Mouse (Mus musculus): Measurements from ENCODE around the gene Olfr6.
"Not testable (repeated sequence)": the region's sequence is repeated elsewhere in the genome, so short reads cannot be mapped to it uniquely, and the experiment has no call there.

Gene Olfr6

GRCm38 (mm10) chr7:106963837-106964236 lies at the start of gene Olfr6:
Olfr6 (minus strand) TSS chr7:106963937.
- DNase-seq (ENCODE audit: low spot score in 2 of 2), result no peak

- no peak for DNase-seq (ENCODE audit: low spot score in 2 of 2)
Observed at GRCm38 (mm10) chr7:107005972-107006371, 42.2 kb upstream of the Olfr6 start, which contains the start of gene Olfr2. Olfr2 (minus strand) TSS chr7:107006072.

- no peak for DNase-seq (ENCODE audit: low spot score in 2 of 2)
Observed at GRCm38 (mm10) chr7:107004169-107004568, 40.4 kb upstream of the Olfr6 start.

- no peak for DNase-seq (ENCODE audit: low spot score in 2 of 2)
Observed at GRCm38 (mm10) chr7:107000798-107001197, 37.1 kb upstream of the Olfr6 start.

- DNase-seq (ENCODE audit: low spot score in 2 of 2), result no peak
Observed at GRCm38 (mm10) chr7:106985236-106985635, 21.5 kb upstream of the Olfr6 start.

- DNase-seq (ENCODE audit: low spot score in 2 of 2), result no peak
Observed at GRCm38 (mm10) chr7:106975353-106975752, 11.6 kb upstream of the Olfr6 start, which contains the start of gene Olfr711. Olfr711 (minus strand) TSS chr7:106975453.

- not testable (repeated sequence) for DNase-seq (ENCODE audit: low spot score in 2 of 2)
Observed at GRCm38 (mm10) chr7:106967503-106967902, 3.8 kb upstream of the Olfr6 start.

- no peak for DNase-seq (ENCODE audit: low spot score in 2 of 2)
Observed at GRCm38 (mm10) chr7:106948212-106948611, 15.5 kb downstream of the Olfr6 start, which contains the start of gene Olfr710. Olfr710 (minus strand) TSS chr7:106948312.

- no peak for DNase-seq (ENCODE audit: low spot score in 2 of 2)
Observed at GRCm38 (mm10) chr7:106932119-106932518, 31.6 kb downstream of the Olfr6 start, which contains the start of gene Olfr709-ps1. Olfr709-ps1 (minus strand) TSS chr7:106932219.

- DNase-seq (ENCODE audit: low spot score in 2 of 2), result peak in 1 of 2 experiments; percentile 6
Observed at GRCm38 (mm10) chr7:106920961-106921360, 42.8 kb downstream of the Olfr6 start.

- no peak for DNase-seq (ENCODE audit: low spot score in 2 of 2)
Observed at GRCm38 (mm10) chr7:106907676-106908075, 56.1 kb downstream of the Olfr6 start, which contains the start of gene Olfr1532-ps1. Olfr1532-ps1 (plus strand) TSS chr7:106908001.
